Mouse (Mus musculus) megakaryocyte, embryonic 14.5 days (primary cell): ENCODE measurements around the gene Gm10563.

ENCODE experiments used
- FLI1 ChIP-seq: IDR thresholded peaks from 2 replicates; pipeline ENCODE4 v1.6.1; 2012; ENCODE audit warnings: low read length, inconsistent platforms, mixed read lengths
- GATA1 ChIP-seq: IDR thresholded peaks from 3 replicates; pipeline ENCODE4 v1.6.1; 2012; ENCODE audit warnings: mixed read lengths, low read length, inconsistent platforms, borderline replicate concordance

- no peak for TF ChIP-seq GATA1
- no peak for TF ChIP-seq FLI1
Observed at GRCm38 (mm10) chr4:155575521-155575920, 69.7 kb downstream of the Gm10563 start.
